Mouse (Mus musculus) left cerebral cortex, postnatal 14 days (tissue): ENCODE measurements at regions not wholly inside any gene's neighbourhood (a gene's known extent, or its start where the extent isn't known, plus 50 kb on each side); places are given as distances from the start of the nearest gene placed in this dataset.

Experiments
- DNase-seq, 2 experiments: peaks; one replicate each; pipeline ENCODE4 v3.0.0; 2021 to 2022; ENCODE audit warnings: low spot score in 2 of 2, mixed read lengths in 1 of 2
- intact Hi-C: fragments of 180-260 bp; cut with DNase I; formaldehyde crosslinking; loops from one replicate; pipeline ENCODE4 v1.15.1; 2025

DNA sequence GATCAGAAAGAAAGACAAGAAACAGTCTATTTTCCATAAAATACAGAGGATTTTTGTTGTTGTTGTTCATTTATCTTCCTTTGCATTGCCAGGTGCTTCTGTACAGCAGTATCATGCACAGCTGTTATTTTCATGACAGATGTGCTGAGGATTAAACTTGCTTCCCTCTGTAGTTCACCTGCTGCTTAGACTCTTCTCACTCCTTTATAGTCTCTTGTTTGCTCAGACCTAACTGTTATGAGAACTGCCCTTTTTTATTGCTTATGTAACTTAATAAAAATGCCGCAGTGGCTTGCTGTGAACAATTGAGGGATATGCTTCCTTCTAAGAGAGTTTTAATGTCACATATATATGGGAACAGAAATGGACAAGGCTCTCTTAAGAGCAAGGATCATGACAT is 467.1 kb downstream of the Adcyap1 start:
- intact Hi-C loops: no loop called here
- no peak for DNase-seq

DNA sequence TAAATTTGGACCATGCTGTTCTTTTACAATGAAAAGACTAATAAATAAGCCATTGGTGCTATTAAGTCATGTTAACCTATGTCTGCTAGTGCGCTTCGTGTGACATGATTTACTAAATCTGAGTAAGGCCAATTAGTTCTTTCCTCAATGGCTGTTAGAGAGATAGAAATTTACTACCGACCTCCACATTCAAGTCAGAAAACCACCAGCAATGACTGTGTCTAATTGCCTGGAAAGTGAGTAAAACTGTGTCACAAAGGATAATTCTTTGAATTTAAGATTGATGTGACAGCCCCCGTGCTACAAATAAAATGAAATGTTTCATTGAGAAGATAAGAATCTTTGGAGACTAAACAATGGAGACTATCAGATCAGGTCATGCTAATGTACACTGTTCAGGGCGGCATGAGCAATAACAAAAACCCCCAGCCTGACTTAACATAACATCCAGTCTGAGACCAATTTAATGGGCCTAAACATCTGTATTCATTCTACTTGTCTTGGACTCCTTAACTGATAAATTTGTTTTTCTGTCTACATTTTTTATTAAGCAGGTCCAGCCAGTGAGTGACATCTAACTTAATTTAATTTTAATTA is 477.6 kb downstream of the Adcyap1 start:
- intact Hi-C loops: no loop called here

DNA sequence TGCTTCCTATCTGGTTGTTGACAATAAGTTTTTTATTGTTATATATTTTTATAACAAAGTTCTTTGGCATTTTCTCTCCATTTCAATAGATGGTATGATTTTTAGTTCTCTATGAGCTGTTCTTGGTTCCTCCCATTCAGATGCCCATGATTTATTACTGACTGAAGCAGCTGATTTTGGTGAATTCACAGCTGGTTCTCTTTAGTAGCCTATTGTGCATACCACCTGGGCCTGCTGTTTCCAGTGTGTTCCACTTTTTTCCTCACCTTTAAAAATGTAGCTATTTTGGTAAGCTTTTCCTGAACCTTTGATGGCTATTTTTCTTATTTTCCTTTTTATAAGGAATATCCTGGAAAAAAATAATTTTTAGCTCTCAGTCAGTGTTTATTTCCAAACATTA is 501.9 kb downstream of the Adcyap1 start:
- intact Hi-C loops: no loop called here
- DNase-seq: no peak

More for the DNA sequence above, 477.6 kb downstream of the Adcyap1 start:
- DNase-seq: no peak

DNA sequence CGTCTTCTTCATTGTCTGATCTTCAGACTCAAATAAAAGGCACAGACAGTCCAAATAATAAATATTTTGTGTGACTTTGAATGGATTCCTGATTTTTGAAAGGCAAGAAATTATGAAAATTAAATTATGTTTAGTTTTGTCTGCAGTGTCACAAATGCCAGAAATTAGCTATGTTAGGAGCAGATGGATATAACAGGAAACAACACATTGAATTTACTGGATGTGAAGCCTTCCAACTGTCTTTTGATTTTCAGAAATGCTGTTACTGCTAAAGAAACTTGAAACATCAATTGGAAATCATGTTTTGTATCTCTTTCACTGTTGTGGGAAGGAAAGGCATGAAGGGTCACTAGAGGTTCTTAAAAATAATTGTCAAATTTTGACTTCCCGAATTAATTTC is 518.8 kb downstream of the Adcyap1 start:
- DNase-seq: no peak
- intact Hi-C loops: no loop called here

DNA sequence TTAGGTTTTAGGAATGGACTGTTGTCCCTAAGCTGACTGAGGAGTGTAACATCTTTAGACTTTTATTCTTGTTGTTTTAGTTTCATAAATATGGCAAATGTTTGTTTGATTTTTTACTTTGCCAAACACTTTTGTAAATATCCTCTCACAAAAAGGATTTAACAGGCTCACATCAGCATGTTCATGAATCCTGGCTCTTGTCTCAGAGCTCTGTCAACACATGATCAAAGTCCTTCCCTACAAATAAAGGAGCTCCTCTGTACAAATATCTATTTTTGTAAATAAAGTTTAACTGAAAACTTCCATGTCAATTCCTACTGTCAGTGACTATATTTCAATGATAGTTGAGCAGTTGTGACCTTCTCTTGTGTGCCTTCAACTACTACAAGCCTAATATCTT is 542.5 kb downstream of the Adcyap1 start:
- intact Hi-C loops: no loop called here
- no peak for DNase-seq

DNA sequence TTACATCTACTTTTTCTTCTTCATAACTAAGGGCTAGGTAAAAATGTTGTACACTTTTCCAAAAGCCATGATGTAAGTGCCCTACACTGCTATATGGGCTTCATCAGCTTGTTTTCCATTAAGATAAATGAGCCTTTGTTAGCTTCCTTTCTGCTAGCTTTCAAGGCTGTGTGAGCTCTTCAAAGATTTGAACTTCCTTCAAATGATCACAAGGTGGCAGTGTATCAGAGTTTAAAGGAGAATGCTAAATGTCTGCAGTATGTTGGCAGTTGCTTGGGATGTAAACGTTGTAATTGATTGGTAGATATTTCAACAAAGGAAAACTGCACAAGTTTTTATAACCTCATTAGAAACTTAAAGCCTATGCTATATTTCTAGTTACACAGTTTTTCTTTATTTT is 563.5 kb downstream of the Adcyap1 start:
- intact Hi-C loops: loop anchor here (5.0 to 10.0 kb wide), 2 partner anchors 568 to 970 kb away; partner anchors contain the start of gene Adcyap1
- peak; percentile 3 to 20 for DNase-seq
